Mouse (Mus musculus): Measurements from ENCODE around the gene Lonp1. TPM values are rescaled to one million over a fixed set of nuclear protein-coding genes. Genes with fewer than 3 reads are reported as not detected.

The Lonp1 gene
- total and polyA plus RNA-seq, 3 experiments, result 95.9 to 131 (median 113) TPM

DNA sequence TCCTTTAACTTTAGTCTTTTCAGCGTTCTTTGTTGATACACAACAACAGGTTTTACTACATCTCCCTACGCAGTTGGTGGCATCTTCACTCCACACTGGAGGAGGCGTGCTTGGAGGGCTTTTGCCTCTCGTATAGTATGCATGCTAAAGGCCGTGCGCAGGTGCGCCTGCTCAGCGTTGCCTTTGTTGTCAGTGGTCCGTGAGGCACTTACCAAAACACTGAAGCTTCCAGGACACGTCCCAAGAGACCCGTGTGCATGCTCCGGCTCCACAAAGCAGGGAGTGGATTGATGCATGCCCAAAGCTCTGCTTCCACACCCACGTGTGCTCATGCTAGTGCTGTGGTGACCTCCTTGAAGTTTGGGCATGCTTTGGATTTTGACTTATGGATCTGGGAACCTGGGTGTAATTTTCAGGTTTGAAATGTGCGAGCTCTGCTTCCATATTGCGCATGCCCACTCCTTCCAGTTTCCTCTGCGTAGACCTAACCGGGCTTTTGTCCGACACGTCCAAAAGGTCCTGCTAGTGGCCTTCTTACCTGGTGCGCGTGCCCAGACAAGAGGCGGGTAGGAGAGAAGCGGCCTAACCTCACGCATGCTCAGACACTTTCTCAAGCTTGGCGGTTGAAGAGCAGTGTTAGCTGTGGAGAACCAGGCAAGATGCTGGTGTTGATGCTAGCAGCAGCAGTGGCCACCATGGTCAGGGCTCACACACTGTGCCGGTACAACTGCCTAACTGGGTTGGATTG lies 1.0 kb upstream of the Lonp1 start, which contains the start of gene Catsperd:
Gene Catsperd (plus strand): TSS at position 614 of the 748 bp plus-strand sequence.
- peak in 1 of 2 experiments; percentile 33 for DNase-seq
- TF ChIP-seq POLR2A (IDR thresholded peaks at IDR 0.05; ENCODE audit: insufficient read depth, low read depth, low read length), result no peak
- TF ChIP-seq CTCF (IDR thresholded peaks at IDR 0.05), result no peak
- TF ChIP-seq EP300 (IDR thresholded peaks at IDR 0.05; ENCODE audit: insufficient read depth, low read depth, low read length), result no peak
- Histone ChIP-seq H3K36me3 (ENCODE audit: control insufficient read depth, insufficient read depth, low read length) (no peaks in the 10 kb centered on the region), H3K9ac (ENCODE audit: low read depth, low read length) (no peak within 1 kb of the TSS), H3K4me1 (ENCODE audit: control insufficient read depth, insufficient read depth, low read length) (peaks cover 4% of the 10 kb centered on the region), H3K27ac (peak within 1 kb of the TSS; percentile 26; the same call in 1 of the 2 replicates), H3K27me3 (ENCODE audit: control insufficient read depth, insufficient read depth, low read length) (no peaks in the 10 kb centered on the region), H3K4me3 (peak within 1 kb of the TSS; percentile 86), H3K79me2 (replicated peaks; ENCODE audit: control insufficient read depth, insufficient read depth, low read length) (no peaks in the 10 kb centered on the region)
- 16% methylated on average over 26 of the region's 26 CpGs for WGBS
- intact Hi-C loops (cut with DNase I), result loop anchor here (2.0 to 5.0 kb wide), 4 partner anchors 45 to 135 kb away; partner anchors contain the start of genes Dus3l, Ndufa11, Ranbp3 and Safb

DNA sequence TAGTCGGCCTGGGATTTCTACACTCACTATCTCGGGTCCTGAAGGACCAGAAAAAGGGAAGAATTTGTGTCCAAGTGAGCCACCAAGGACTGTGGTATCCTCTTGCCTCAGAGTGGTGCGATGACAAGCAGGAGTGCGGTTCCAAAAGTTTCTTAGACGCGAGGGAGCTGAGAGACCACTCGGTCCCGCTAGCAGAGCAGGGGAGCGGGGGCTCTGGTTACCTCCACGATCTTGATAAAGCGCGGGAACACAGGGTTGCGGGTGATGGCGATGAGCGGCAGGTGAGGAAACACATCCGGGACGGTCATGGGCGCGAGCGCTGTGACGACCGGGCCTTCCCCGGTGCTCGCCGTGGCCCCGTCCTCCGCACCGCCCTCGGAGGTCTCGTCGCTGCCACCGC lies 427 bp downstream of the Lonp1 start:
- intact Hi-C loops (cut with DNase I), result loop anchor here (2.0 to 5.0 kb wide), 4 partner anchors 44 to 136 kb away; partner anchors contain the start of genes Dus3l, Ndufa11, Ranbp3 and Safb
- Histone ChIP-seq H3K36me3 (ENCODE audit: control insufficient read depth, insufficient read depth, low read length) (no peaks in the 10 kb centered on the region), H3K27me3 (ENCODE audit: control insufficient read depth, insufficient read depth, low read length) (no peaks in the 10 kb centered on the region), H3K4me1 (ENCODE audit: control insufficient read depth, insufficient read depth, low read length) (peaks cover 4% of the 10 kb centered on the region), H3K79me2 (replicated peaks; ENCODE audit: control insufficient read depth, insufficient read depth, low read length) (no peaks in the 10 kb centered on the region), H3K9ac (ENCODE audit: low read depth, low read length) (peak overlapping the region; percentile 82), H3K27ac (peak overlapping the region; percentile 77), H3K4me3 (peak overlapping the region; percentile 86)
- no peak for DNase-seq
- TF ChIP-seq CTCF (IDR thresholded peaks at IDR 0.05) (no peak), POLR2A (IDR thresholded peaks at IDR 0.05; ENCODE audit: insufficient read depth, low read depth, low read length) (no peak), EP300 (IDR thresholded peaks at IDR 0.05; ENCODE audit: insufficient read depth, low read depth, low read length) (no peak)
- under 1% methylated on average over 23 of the region's 32 CpGs for WGBS

DNA sequence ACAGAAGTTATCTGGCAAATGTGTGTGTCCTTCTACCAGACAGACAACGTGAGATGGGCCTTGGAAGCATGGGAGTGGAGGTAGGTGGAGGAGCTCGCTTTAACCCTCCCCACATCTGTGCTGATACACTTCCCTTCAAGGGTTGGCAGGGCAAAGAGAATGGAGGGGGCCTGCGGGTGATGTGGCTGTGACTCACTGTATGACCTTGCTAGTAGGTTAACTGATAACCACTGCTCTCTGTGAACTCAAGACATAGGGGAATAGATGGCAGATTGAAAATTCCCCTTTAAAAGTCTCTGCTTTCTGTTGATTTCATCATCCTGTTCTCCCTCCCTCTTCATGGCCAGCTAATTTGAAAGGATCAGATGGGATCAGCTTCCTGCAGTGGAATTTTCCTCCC lies 1.2 kb downstream of the Lonp1 start:
- intact Hi-C loops (cut with DNase I), result loop anchor here (5.0 kb wide), 3 partner anchors 43 to 137 kb away; partner anchors contain the start of genes Dus3l, Ndufa11, Safb and Safb2
- no peaks in the 10 kb centered on the region for H3K79me2 ChIP-seq (replicated peaks; ENCODE audit: control insufficient read depth, insufficient read depth, low read length)
- no peak overlapping the region for H3K27ac ChIP-seq
- TF ChIP-seq EP300 (IDR thresholded peaks at IDR 0.05; ENCODE audit: insufficient read depth, low read depth, low read length) (no peak), POLR2A (IDR thresholded peaks at IDR 0.05; ENCODE audit: insufficient read depth, low read depth, low read length) (no peak), CTCF (IDR thresholded peaks at IDR 0.05) (no peak)
- H3K27me3 ChIP-seq (ENCODE audit: control insufficient read depth, insufficient read depth, low read length), result no peaks in the 10 kb centered on the region
- no peaks in the 10 kb centered on the region for H3K36me3 ChIP-seq (ENCODE audit: control insufficient read depth, insufficient read depth, low read length)
- H3K9ac ChIP-seq (ENCODE audit: low read depth, low read length), result no peak overlapping the region
- DNase-seq, result no peak
- no peak overlapping the region for H3K4me3 ChIP-seq
- 43% methylated on average over 3 of the region's 3 CpGs for WGBS
- H3K4me1 ChIP-seq (ENCODE audit: control insufficient read depth, insufficient read depth, low read length), result peaks cover 4% of the 10 kb centered on the region

DNA sequence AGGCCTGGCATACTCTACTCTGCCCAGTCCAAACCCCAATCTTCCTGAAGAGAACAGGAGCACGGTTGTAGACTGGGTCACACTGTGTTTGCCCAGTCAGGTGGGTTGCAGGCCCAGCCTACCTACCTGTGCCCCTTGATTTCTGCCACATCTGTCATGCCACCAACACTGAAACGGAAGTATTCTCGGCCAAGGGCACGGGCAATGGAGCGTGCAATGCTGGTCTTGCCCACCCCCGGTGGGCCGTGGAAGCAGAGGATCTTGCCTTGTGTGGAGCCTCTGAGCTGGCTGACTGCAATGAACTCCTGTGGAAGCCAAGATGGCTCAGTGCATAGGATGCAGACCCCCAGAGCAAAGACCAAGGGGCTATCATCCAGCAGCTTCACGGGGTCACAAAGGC lies 9.1 kb downstream of the Lonp1 start:
- TF ChIP-seq CTCF (IDR thresholded peaks at IDR 0.05) (no peak), EP300 (IDR thresholded peaks at IDR 0.05; ENCODE audit: insufficient read depth, low read depth, low read length) (no peak), POLR2A (IDR thresholded peaks at IDR 0.05; ENCODE audit: insufficient read depth, low read depth, low read length) (no peak)
- H3K36me3 ChIP-seq (ENCODE audit: control insufficient read depth, insufficient read depth, low read length), result no peaks in the 10 kb centered on the region
- 85% methylated on average over 8 of the region's 8 CpGs for WGBS
- no peak overlapping the region for H3K9ac ChIP-seq (ENCODE audit: low read depth, low read length)
- intact Hi-C loops (cut with DNase I), result loop anchor here (10.0 kb wide), 2 partner anchors 387 to 583 kb away; partner anchors contain the start of genes Pspn and Sh3gl1
- DNase-seq, result no peak
- H3K4me1 ChIP-seq (ENCODE audit: control insufficient read depth, insufficient read depth, low read length), result peaks cover 5% of the 10 kb centered on the region
- no peaks in the 10 kb centered on the region for H3K79me2 ChIP-seq (replicated peaks; ENCODE audit: control insufficient read depth, insufficient read depth, low read length)
- no peaks in the 10 kb centered on the region for H3K27me3 ChIP-seq (ENCODE audit: control insufficient read depth, insufficient read depth, low read length)
- no peak overlapping the region for H3K4me3 ChIP-seq
- H3K27ac ChIP-seq, result no peak overlapping the region

DNA sequence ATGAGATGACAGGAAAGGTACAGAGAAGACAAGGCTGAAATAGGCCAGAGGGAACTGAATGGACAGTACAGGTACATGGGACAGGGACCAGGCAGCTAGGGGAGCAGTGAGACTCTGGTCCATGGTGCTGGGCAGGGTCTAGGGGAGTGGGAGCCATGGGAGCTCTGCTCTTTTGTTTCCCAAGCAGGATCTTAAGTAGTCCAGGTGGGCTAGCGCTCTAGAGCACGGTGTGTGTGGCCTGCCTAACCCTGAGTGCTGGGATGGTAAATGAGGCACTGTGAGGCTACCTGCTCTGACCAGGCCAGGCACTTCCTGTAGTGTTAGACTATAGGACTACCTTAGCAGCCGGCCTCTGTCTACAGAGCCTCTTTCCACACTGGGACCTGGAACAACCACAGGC lies 10.0 kb downstream of the Lonp1 start:
- Histone ChIP-seq H3K27ac (no peak overlapping the region), H3K79me2 (replicated peaks; ENCODE audit: control insufficient read depth, insufficient read depth, low read length) (no peaks in the 10 kb centered on the region), H3K4me3 (no peak overlapping the region), H3K4me1 (ENCODE audit: control insufficient read depth, insufficient read depth, low read length) (peaks cover 5% of the 10 kb centered on the region), H3K27me3 (ENCODE audit: control insufficient read depth, insufficient read depth, low read length) (no peaks in the 10 kb centered on the region), H3K36me3 (ENCODE audit: control insufficient read depth, insufficient read depth, low read length) (no peaks in the 10 kb centered on the region), H3K9ac (ENCODE audit: low read depth, low read length) (no peak overlapping the region)
- no peak for DNase-seq
- intact Hi-C loops (cut with DNase I), result loop anchor here (10.0 kb wide), 2 partner anchors 388 to 582 kb away; partner anchors contain the start of genes Pspn and Sh3gl1
- TF ChIP-seq POLR2A (IDR thresholded peaks at IDR 0.05; ENCODE audit: insufficient read depth, low read depth, low read length) (no peak), CTCF (IDR thresholded peaks at IDR 0.05) (no peak)
- 86% methylated on average over 3 of the region's 3 CpGs for WGBS

DNA sequence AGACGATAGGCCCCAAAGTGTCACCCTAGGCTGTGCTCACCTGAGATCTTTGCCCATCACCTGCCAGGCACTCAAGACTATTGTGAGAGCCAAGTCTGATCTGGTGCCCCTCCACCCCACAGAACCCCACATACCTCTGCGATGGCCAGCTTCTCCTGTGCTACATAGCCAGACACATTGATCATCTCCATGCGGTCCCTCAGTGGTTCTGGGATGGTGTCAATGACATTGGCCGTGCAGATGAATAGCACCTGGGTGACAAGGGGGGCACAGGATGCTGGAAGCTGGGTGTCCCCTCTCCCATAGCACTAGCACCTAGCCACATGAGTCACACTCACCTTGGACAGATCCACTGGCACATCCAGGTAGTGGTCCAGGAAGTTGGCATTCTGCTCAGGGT lies 10.9 kb downstream of the Lonp1 start:
- Histone ChIP-seq H3K4me3 (no peak overlapping the region), H3K79me2 (replicated peaks; ENCODE audit: control insufficient read depth, insufficient read depth, low read length) (no peaks in the 10 kb centered on the region), H3K4me1 (ENCODE audit: control insufficient read depth, insufficient read depth, low read length) (peaks cover 5% of the 10 kb centered on the region), H3K27me3 (ENCODE audit: control insufficient read depth, insufficient read depth, low read length) (no peaks in the 10 kb centered on the region), H3K36me3 (ENCODE audit: control insufficient read depth, insufficient read depth, low read length) (no peaks in the 10 kb centered on the region), H3K9ac (ENCODE audit: low read depth, low read length) (no peak overlapping the region), H3K27ac (no peak overlapping the region)
- 85% methylated on average over 4 of the region's 4 CpGs for WGBS
- TF ChIP-seq POLR2A (IDR thresholded peaks at IDR 0.05; ENCODE audit: insufficient read depth, low read depth, low read length), result no peak
- no peak for TF ChIP-seq CTCF (IDR thresholded peaks at IDR 0.05)
- TF ChIP-seq EP300 (IDR thresholded peaks at IDR 0.05; ENCODE audit: insufficient read depth, low read depth, low read length), result no peak
- DNase-seq, result no peak
- intact Hi-C loops (cut with DNase I), result loop anchor here (10.0 kb wide), 2 partner anchors 389 to 581 kb away; partner anchors contain the start of genes Pspn and Sh3gl1
